Mouse (Mus musculus) kidney, adult 2 months (tissue): ENCODE measurements around the gene Leng1.

ENCODE experiments used
- CTCF ChIP-seq: fragments of 200-500 bp; conservative IDR thresholded peaks from 2 replicates; pipeline ENCODE4 v1.5.1; 2011; ENCODE audit warnings: low read depth, mild to moderate bottlenecking, control low read depth, low read length, moderate library complexity, mixed read lengths; ENCODE audit not compliant: insufficient read depth, insufficient read length
- POLR2A ChIP-seq: fragments of 200-500 bp; IDR thresholded peaks from one replicate; pipeline ENCODE4 v1.6.1; 2011; ENCODE audit warnings: low read depth, low read length, control low read depth

DNA sequence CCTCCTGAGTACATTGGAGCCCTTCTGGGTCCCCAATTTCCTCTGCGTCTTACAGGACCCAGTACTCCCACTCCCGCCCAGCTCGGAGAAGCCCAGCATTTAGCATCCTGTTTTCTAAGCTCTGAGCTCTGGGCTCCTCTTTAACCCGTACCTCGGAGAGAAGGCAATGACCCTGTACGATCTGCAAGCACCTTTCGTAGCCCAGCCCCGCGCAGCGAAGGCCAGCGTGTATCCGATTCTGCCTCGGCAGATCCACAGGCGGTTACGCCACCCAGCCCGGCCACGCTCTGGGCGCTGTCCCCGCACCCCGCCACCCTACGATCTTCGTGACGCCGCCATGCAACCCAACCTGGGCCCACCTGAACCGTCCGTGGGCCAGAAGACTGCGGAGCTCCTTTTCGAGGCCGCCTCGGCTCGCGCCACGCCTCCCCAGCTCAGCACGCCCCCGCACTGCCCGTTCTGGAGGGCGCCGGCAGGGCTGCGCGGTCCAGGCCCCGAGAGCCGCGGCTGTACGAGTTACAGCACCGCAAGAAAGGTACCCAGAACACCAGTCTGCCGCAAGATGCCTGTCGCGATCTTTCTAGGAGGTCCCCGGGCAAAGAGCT is 26.8 kb upstream of the Leng1 start, which contains the start of gene Tsen34:
- TF ChIP-seq CTCF: no peak
- TF ChIP-seq POLR2A: no peak
